Mouse (Mus musculus) lung, embryonic 16.5 days (tissue): ENCODE measurements at regions not wholly inside any gene's neighbourhood (a gene's known extent, or its start where the extent isn't known, plus 50 kb on each side); places are given as distances from the start of the nearest gene placed in this dataset.

Experiments used
- ATAC-seq: fragments of 200-750 bp; cut with Nextera tagmentation; 2 replicates; pipeline ENCODE4 v1.8.0; 2017; ENCODE audit warnings: low read depth, mild to moderate bottlenecking, moderate library complexity
- H3K27ac ChIP-seq: fragments of 300-500 bp; sonication (generic); 2 replicates; pipeline ENCODE4 v1.5.1; 2014; ENCODE audit warnings: mild to moderate bottlenecking, control low read depth, low read length
- H3K27me3 ChIP-seq: fragments of 300-500 bp; sonication (generic); 2 replicates; pipeline ENCODE4 v1.6.1; 2014; ENCODE audit warnings: low read depth, low read length, mixed read lengths; ENCODE audit not compliant: control insufficient read depth, insufficient read depth
- H3K36me3 ChIP-seq: fragments of 300-500 bp; sonication (generic); 2 replicates; pipeline ENCODE4 v1.6.1; 2014; ENCODE audit warnings: low read length; ENCODE audit not compliant: control insufficient read depth, insufficient read depth
- H3K4me1 ChIP-seq: fragments of 300-500 bp; sonication (generic); replicated peaks from 2 replicates; pipeline ENCODE4 v1.6.1; 2014; ENCODE audit warnings: low read length, mixed read lengths; ENCODE audit not compliant: control insufficient read depth, insufficient read depth
- H3K4me2 ChIP-seq: fragments of 300-500 bp; sonication (generic); 2 replicates; pipeline ENCODE4 v1.6.1; 2014; ENCODE audit warnings: low read depth, low read length, control low read depth
- H3K4me3 ChIP-seq: fragments of 300-500 bp; sonication (generic); 2 replicates; pipeline ENCODE4 v1.5.1; 2014; ENCODE audit warnings: mild to moderate bottlenecking, low read length, control low read depth
- H3K9ac ChIP-seq: fragments of 300-500 bp; sonication (generic); 2 replicates; pipeline ENCODE4 v1.6.1; 2014; ENCODE audit warnings: low read length, control low read depth
- H3K9me3 ChIP-seq: fragments of 300-500 bp; sonication (generic); 2 replicates; pipeline ENCODE4 v1.6.1; 2016; ENCODE audit warnings: low read length; ENCODE audit not compliant: control insufficient read depth
- WGBS: fragments of 180-500 bp; shearing (Covaris S2); extraction: QIAGEN DNeasy Blood & Tissue Kit; methylation state at CpG from one replicate; pipeline ENCODE4 v1.1.7; 2014; 5-methylcytosine and 5-hydroxymethylcytosine counted together

DNA sequence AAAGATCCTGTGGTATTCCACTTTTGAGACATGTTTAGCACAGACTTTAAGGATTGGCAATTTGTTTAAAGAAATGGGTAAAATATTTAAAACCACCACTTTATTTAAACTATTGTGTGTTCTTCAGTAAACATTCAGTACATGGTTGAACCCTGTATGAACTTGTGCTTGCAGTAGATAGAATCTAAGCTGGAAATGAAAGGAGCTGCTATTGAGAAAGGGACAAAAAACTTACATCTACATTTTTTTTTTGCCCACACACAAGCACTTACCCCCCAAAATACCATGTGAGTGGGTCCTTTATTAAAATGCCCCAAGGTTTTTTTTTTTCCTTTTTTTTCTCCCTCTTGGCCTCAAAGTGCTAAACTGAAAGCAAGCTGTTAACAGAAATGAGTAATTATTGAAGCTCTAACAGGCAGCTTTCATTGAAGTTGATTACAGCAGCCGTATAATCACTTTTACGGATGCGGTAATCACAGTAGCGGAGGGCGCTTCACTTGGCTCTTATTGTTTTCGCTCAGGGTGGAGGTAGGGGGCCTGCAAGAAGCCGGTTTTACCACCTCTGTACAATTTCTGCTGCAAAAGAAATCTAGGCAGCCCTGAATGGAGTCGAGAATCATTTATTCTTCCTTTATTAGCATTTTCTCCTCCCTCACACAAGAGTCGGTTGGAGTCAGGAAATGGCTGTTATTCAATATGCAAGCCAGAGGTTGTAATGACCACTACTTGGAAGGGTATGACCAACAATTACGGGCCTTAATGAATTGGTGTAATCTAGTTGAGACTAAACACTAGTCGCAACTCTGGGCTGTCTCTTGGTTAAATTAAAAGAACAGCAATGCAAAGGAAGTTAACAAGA is 257.7 kb downstream of the Lmo4 start:
- Histone ChIP-seq H3K36me3 (no peaks in the 10 kb centered on the region), H3K9me3 (no peaks in the 10 kb centered on the region), H3K4me2 (no peak overlapping the region), H3K27me3 (no peaks in the 10 kb centered on the region), H3K4me3 (no peak overlapping the region), H3K9ac (no peak overlapping the region), H3K4me1 (no peaks in the 10 kb centered on the region), H3K27ac (no peak overlapping the region)
- no peak for ATAC-seq
- 63% methylated on average over 11 of the region's 11 CpGs for WGBS

DNA sequence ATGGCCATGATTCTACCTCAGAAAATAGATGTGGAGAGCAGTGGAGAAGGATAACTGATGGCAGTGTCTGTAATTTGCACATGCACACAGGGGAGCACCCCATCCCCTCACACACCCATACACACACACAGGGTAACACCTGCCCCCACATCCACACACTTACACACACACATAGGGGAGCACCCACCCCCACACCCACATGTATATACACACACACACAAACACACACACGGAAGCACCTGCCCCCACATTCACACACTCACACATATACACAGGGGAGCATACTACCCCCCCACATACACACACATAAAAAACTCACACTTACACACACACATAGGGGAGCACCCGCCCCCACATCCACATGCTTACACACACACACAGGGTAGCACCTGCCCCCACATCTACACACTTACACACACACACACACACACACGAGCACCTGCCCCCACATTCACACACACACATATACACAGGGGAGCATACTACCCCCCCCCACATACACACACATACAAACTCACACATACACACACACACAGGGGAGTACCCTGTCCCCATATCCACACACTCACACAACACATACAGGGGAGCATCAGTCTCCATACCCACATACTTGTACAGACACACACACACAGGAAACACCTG is 265.8 kb downstream of the Lmo4 start:
- no peak for ATAC-seq
- Histone ChIP-seq H3K9me3 (no peaks in the 10 kb centered on the region), H3K36me3 (no peaks in the 10 kb centered on the region), H3K27me3 (no peaks in the 10 kb centered on the region), H3K4me1 (no peaks in the 10 kb centered on the region), H3K27ac (no peak overlapping the region), H3K9ac (no peak overlapping the region), H3K4me2 (no peak overlapping the region), H3K4me3 (no peak overlapping the region)
- WGBS: 55% methylated on average over 3 of the region's 3 CpGs

GRCm38 (mm10) chr3:143925322-143925721 is 279.7 kb downstream of the Lmo4 start:
- no peak for ATAC-seq
- WGBS: 60% methylated on average over 6 of the region's 6 CpGs
- Histone ChIP-seq H3K9me3 (no peaks in the 10 kb centered on the region), H3K36me3 (no peaks in the 10 kb centered on the region), H3K9ac (no peak overlapping the region), H3K4me3 (no peak overlapping the region), H3K4me1 (no peaks in the 10 kb centered on the region), H3K27me3 (no peaks in the 10 kb centered on the region), H3K27ac (no peak overlapping the region), H3K4me2 (no peak overlapping the region)

DNA sequence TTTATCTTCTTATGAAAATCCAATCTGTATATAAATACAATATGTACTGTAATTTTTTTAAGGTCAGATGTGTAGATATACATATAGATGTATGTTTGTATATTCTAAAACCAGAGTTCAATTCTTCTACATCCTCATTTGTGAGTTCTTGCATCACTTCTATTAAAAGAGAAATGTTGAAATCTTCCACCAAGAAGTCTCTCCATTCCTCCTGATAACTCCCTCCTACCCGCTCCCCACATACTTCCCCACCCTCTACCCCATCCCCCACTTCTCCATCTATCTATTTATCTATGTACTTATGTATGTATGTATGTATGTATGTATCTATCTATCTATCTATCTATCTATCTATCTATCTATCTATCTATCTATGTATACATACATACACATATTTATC is 285.3 kb downstream of the Lmo4 start:
- Histone ChIP-seq H3K4me1 (no peaks in the 10 kb centered on the region), H3K4me3 (no peak overlapping the region), H3K36me3 (no peaks in the 10 kb centered on the region), H3K27ac (no peak overlapping the region), H3K9me3 (no peaks in the 10 kb centered on the region), H3K9ac (no peak overlapping the region), H3K4me2 (no peak overlapping the region), H3K27me3 (no peaks in the 10 kb centered on the region)
- no peak for ATAC-seq
- WGBS: 80% methylated on average over 1 of the region's 1 CpGs

- Histone ChIP-seq H3K36me3 (no peaks in the 10 kb centered on the region), H3K27me3 (no peaks in the 10 kb centered on the region), H3K9ac (no peak overlapping the region), H3K27ac (no peak overlapping the region), H3K4me2 (no peak overlapping the region), H3K4me1 (no peaks in the 10 kb centered on the region), H3K4me3 (no peak overlapping the region), H3K9me3 (no peaks in the 10 kb centered on the region)
- WGBS: 41% methylated on average over 6 of the region's 6 CpGs
- ATAC-seq: peak; percentile 38; the same call in 1 of the 2 replicates
Observed at GRCm38 (mm10) chr3:143914341-143915217, 290.4 kb downstream of the Lmo4 start.

- WGBS: 53% methylated on average over 3 of the region's 3 CpGs
Observed at GRCm38 (mm10) chr3:143913044-143913574, 291.9 kb downstream of the Lmo4 start.

DNA sequence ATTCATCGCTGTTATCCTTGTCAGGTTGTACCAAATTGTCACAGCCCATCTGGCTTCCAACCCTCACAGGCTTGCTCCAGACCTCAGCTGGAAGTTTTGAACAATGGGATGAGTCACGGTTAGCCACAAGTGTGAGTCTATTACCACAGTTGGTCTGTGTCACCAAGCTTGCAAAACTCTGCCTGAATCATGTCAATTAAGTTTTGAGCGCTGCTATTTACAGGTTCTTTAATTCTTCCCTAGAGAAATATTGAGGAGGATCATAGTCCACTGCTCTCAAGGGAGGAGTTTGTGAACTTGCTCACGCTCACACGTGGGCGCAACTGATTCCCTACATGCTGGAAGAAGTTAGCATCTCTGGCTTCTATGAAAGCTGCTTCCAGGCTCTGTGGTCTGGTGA is 292.6 kb downstream of the Lmo4 start:
- H3K27me3 ChIP-seq: no peaks in the 10 kb centered on the region
- H3K4me1 ChIP-seq: no peaks in the 10 kb centered on the region
- ATAC-seq: no peak
- H3K9ac ChIP-seq: no peak overlapping the region
- no peak overlapping the region for H3K4me2 ChIP-seq
- H3K4me3 ChIP-seq: no peak overlapping the region
- no peaks in the 10 kb centered on the region for H3K9me3 ChIP-seq
- no peak overlapping the region for H3K27ac ChIP-seq
- H3K36me3 ChIP-seq: no peaks in the 10 kb centered on the region
- 71% methylated on average over 6 of the region's 6 CpGs for WGBS

More at GRCm38 (mm10) chr3:143913044-143913574, 291.9 kb downstream of the Lmo4 start:
- Histone ChIP-seq H3K4me2 (no peak overlapping the region), H3K9ac (no peak overlapping the region), H3K9me3 (no peaks in the 10 kb centered on the region), H3K4me1 (no peaks in the 10 kb centered on the region), H3K36me3 (no peaks in the 10 kb centered on the region), H3K27ac (no peak overlapping the region), H3K4me3 (no peak overlapping the region), H3K27me3 (no peaks in the 10 kb centered on the region)
- no peak for ATAC-seq

GRCm38 (mm10) chr3:143909341-143909740 is 295.7 kb downstream of the Lmo4 start:
- H3K9me3 ChIP-seq: no peaks in the 10 kb centered on the region
- no peaks in the 10 kb centered on the region for H3K36me3 ChIP-seq
- no peak overlapping the region for H3K9ac ChIP-seq
- H3K4me1 ChIP-seq: no peaks in the 10 kb centered on the region
- WGBS: 71% methylated on average over 6 of the region's 6 CpGs
- ATAC-seq: no peak
- H3K4me3 ChIP-seq: no peak overlapping the region
- H3K27me3 ChIP-seq: no peaks in the 10 kb centered on the region
- H3K27ac ChIP-seq: no peak overlapping the region
- no peak overlapping the region for H3K4me2 ChIP-seq

GRCm38 (mm10) chr3:143903421-143903820 is 301.6 kb downstream of the Lmo4 start:
- H3K9me3 ChIP-seq: no peaks in the 10 kb centered on the region
- no peak for ATAC-seq
- 74% methylated on average over 2 of the region's 2 CpGs for WGBS
- H3K4me1 ChIP-seq: no peaks in the 10 kb centered on the region
- H3K27me3 ChIP-seq: no peaks in the 10 kb centered on the region
- H3K4me3 ChIP-seq: no peak overlapping the region
- H3K4me2 ChIP-seq: no peak overlapping the region
- H3K9ac ChIP-seq: no peak overlapping the region
- H3K36me3 ChIP-seq: no peaks in the 10 kb centered on the region
- H3K27ac ChIP-seq: no peak overlapping the region
